Mouse (Mus musculus) spleen, postnatal 4 days (tissue): Measurements from ENCODE around the gene Insl5.

Experiments
- DNase-seq, 2 experiments: peaks; one replicate each; pipeline ENCODE4 v3.0.0; 2022; ENCODE audit warnings: low spot score in 2 of 2

Insl5 gene

DNA sequence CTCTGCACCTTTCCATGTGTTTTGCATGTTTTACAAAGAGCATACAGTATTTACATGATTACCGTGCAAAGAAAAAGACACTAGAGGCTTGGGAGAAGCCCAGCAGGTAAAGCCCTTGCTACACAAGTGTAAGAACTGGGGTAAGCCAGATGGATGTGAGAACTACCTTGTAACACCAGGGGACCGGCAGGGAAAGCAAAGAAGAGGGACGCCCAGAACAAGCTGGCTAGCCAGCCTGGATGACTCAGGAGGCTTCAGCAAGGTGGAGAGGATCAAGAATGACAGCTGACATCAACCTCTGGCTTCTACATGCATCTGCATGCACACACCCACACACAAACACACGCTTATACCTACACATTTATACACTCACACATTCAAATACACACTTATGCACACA is 36.6 kb downstream of the Insl5 start:
- no peak for DNase-seq

DNA sequence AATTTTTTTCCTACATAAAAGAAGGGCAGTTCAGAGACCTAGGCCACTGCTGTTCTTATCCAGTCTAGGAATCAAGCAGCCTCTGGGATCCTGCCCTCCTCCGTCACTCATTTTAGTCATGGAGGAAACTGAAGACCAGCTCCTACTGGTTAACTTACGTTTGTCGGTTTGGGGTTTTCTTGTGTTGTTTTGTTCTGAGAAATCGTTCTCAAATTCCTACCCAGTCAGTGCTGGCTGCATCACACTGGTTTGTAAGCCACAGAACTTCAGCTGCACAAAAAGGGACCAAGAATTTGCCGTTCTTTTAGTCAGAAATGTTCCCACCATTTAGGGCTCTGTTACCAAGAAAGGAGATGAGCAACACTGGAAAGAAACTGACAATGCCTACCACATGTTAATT is 37.3 kb downstream of the Insl5 start:
- no peak for DNase-seq

DNA sequence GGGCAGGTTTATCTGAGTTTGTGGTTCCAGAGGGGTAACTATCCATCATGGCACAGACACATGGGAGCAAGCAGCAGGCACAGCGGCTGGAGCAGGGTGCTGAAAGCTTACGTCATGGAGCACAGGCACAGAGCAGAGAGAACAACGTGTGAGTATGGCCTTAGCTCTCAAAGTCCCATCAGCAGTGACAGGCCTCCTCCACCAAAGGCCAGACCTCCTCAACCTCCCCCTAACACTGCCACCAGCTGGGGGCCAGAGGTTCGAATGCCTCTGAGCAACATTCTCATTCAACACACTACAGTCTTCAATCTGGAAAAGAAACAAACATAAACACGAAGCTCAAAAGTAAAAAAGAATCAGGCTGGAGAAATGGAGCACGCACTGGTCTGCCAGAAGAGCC is 38.1 kb downstream of the Insl5 start:
- DNase-seq = no peak

DNA sequence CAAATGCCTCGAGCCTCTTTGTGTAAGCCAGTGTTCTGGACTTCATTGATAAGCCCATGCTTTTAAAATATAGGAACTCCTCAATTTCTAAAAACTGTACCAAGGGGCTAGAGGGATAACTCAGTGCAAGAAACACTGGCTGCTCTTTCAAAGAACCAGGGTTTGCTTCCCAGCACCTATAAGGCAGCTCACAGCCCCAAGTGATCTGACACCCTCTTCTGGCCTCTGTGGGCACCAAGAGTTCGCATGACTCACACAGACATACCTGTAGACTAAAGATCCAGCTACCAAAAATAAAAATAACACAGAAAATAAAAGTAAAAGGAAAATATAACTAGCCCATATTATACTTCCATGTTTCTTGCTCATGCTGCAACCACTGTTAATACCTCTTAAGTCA is 38.9 kb downstream of the Insl5 start:
- no peak for DNase-seq

DNA sequence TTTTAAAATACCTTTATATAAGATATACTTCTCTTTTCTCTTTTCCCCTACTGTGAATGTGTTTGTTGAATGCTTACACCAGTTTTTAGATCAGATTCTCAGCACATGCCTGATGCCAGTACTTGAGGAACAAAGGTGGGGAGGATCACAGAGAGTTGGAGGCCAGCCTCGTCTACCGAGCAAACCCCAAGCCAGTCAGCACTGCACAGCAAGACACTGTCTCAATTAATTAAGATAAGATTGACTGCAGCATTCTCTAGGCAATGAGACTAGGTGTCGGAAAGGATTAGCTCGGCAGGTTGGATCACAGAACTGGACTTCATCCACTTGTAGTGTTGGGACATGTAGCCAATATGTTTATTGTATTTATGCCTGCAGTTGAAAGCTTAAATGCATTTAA is 39.3 kb downstream of the Insl5 start:
- no peak for DNase-seq

GRCm38 (mm10) chr4:102986917-102987316 is 39.7 kb downstream of the Insl5 start:
- peak in 1 of 2 experiments; percentile 17 for DNase-seq

DNA sequence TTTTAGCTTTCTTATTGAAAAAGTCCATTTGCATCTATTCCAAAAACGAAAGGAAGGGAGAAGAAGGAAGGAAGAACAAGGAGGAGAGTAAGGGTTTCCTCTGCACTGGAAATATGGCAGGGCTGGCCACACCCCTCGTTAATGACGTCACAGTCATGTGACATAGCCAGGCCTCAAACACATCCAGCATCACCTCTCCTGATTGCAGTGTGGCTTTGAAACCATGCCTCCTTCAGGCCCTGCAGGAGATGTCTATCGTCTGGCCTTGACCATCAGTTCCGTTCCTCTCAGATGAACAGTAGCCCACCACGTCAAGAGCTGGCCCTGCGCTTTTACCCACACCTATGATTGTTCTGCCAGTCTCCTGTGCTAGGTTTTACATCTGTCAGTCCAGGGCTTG is 40.5 kb downstream of the Insl5 start:
- no peak for DNase-seq

- DNase-seq = no peak
Observed at GRCm38 (mm10) chr4:102981709-102982108, 44.9 kb downstream of the Insl5 start.

GRCm38 (mm10) chr4:102979385-102979784 is 47.3 kb downstream of the Insl5 start:
- no peak for DNase-seq

DNA sequence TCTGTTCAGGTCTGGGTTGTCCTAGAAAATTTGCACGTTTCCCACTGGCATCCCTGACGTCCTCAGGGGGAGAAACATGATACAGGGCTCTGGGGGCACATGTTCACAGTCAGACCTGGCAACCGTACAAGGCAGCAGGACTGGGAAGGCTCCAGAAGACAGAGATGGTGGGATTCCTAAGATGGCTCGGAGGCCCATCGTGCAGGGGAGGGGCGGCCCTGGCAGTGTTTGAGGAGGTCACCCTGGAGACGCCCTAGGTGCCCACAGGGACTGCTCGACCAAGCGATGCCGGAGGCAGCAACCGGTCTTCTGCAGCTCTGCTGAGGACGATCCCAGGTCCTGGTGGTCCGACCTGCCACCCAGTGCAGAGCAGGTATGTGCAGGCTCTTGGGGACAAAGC is 48.2 kb downstream of the Insl5 start, which contains the start of gene Tctex1d1:
TSS of gene Tctex1d1 (plus strand) at position 167 of the 400 bp plus-strand sequence.
- no peak for DNase-seq

GRCm38 (mm10) chr4:102977778-102978321 is 48.8 kb downstream of the Insl5 start:
- no peak for DNase-seq

- DNase-seq = no peak
Observed at GRCm38 (mm10) chr4:102976290-102977275, 50.1 kb downstream of the Insl5 start.

DNA sequence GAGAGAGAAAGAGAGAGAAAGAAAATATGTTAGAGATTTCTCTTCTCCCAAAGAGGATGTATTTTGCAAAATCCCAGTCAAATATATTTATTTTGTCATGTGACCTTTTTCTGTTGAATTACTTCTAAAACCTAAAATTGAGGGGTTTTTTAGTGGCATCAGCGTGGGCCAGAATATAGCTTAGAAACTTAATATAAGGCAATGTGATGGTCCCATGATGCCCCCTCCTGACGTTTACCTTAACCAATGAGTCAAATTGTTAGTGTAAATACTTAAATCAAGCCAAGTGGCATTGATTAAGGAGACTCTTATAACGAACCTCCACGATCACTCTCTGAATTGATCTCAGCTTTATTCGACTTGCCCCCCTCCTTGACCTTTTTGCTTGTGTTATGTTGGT is 52.5 kb downstream of the Insl5 start:
- no peak for DNase-seq

- no peak for DNase-seq
Observed at GRCm38 (mm10) chr4:102972071-102972470, 54.6 kb downstream of the Insl5 start.

DNA sequence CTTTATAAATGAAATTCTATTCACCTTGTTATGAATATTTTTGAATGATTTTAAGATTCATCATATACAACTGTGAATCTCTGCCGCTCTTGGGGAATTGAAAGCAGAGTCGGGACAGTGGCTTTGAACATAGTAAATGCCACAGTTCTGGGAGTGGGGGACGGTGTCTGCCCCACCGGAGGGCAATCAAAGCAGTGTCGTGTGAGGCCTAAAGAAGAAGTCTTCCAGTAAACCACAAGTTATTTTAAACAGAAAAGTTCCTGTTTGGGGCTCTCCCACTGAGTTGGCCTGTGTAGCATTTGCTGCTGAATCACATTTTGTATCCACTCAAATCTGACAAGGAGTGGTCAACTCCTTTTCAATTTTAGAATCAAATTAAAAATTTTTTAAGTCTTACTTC is 55.5 kb downstream of the Insl5 start:
- no peak for DNase-seq

DNA sequence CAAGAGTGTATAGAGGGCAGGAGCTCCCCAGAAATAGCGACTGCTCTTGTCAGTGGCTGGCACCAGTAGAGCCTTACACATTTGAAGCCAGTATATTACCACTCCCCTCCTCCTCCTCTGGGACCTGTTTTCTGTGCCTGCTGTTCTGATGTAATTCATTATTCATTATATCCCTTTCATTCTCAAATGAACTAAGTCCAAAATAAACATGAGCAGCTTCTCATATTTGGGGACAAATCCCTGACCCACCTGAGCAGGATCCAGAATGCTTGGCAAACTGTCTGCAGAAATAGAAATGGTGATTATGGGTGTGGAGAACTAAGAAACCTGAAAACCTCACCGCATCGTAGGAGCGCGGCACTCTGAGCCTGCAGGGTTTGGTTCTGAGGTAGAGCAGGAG is 57.0 kb downstream of the Insl5 start:
- DNase-seq = no peak
